Mouse (Mus musculus) testis, adult 2 months (tissue): Measurements from ENCODE around the gene Txk.

Source experiments
- CTCF ChIP-seq: fragments of 200-500 bp; IDR thresholded peaks from 2 replicates; pipeline ENCODE4 v1.5.1; 2012; ENCODE audit warnings: low read depth, mild to moderate bottlenecking, inconsistent platforms, low read length, moderate library complexity; ENCODE audit not compliant: control insufficient read depth, insufficient read depth, insufficient replicate concordance
- POLR2A ChIP-seq: fragments of 200-500 bp; IDR thresholded peaks from 2 replicates; pipeline ENCODE4 v1.6.1; 2012; ENCODE audit warnings: low read depth, mild to moderate bottlenecking, inconsistent platforms, low read length, moderate library complexity; ENCODE audit not compliant: control insufficient read depth

DNA sequence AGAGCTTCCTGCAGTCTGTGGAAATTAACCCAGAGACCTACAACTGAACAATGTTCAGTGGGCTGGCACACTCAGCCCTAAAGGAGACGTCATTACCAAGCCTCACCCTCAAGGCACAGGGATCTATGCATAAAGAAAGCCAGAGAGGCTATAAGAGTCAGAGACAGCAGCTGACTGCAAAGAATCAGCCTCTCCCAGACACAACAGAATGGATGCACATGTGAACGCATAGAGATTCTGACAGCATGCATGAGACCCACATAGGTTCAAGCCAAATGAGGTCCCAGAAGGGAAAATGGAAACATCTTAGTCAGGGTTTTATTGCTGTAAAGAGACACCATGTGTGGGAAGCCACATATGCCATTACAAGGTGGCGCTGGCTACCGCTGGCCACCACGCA, 62.1 kb downstream of the Txk start:
- no peak for TF ChIP-seq POLR2A
- TF ChIP-seq CTCF: no peak
